Mouse (Mus musculus) cerebellum, adult 2 months (tissue): ENCODE data around the gene Scaf4. TPM values are rescaled to one million over a fixed set of nuclear protein-coding genes. Genes with fewer than 3 reads are reported as not detected.
"Not testable (repeated sequence)": the region's sequence is repeated elsewhere in the genome, so short reads cannot be mapped to it uniquely, and the experiment has no call there.

Experiments
- DNase-seq, 2 experiments: peaks; one replicate each; pipeline ENCODE4 v3.0.0; 2021
- H3K27ac ChIP-seq: fragments of 200-500 bp; 2 replicates; pipeline ENCODE4 v1.5.1; 2012; ENCODE audit warnings: low read length, control low read depth, inconsistent platforms; ENCODE audit not compliant: insufficient read depth
- H3K27me3 ChIP-seq: fragments of 200-500 bp; 2 replicates; pipeline ENCODE4 v1.6.1; 2012; ENCODE audit warnings: inconsistent platforms, mild to moderate bottlenecking, low read length, moderate library complexity; ENCODE audit not compliant: control insufficient read depth, insufficient read depth
- H3K4me1 ChIP-seq: fragments of 200-500 bp; 2 replicates; pipeline ENCODE4 v1.6.1; 2011; ENCODE audit warnings: low read length; ENCODE audit not compliant: control insufficient read depth, insufficient read depth
- H3K4me3 ChIP-seq: fragments of 200-500 bp; replicated peaks from 2 replicates; pipeline ENCODE3; 2011; ENCODE audit warnings: mild to moderate bottlenecking, low read depth, low read length, control low read depth; ENCODE audit not compliant: insufficient read depth
- CTCF ChIP-seq: fragments of 200-500 bp; IDR thresholded peaks from 2 replicates; pipeline ENCODE4 v1.5.1; 2011; ENCODE audit warnings: low read depth, mild to moderate bottlenecking, control low read depth, low read length, moderate library complexity, borderline replicate concordance; ENCODE audit not compliant: insufficient read depth
- POLR2A ChIP-seq: fragments of 200-500 bp; IDR thresholded peaks from 2 replicates; pipeline ENCODE4 v1.6.1; 2011; ENCODE audit warnings: low read length, control low read depth, borderline replicate concordance; ENCODE audit not compliant: insufficient read depth
- WGBS: fragments of 180-500 bp; shearing (Covaris S2); methylation state at CpG from one replicate; pipeline ENCODE4 v1.1.7; 2018; 5-methylcytosine and 5-hydroxymethylcytosine counted together
- polyA plus RNA-seq: library from polyadenylated mRNA; depleted of rRNA; stranded (reverse); fragments of >200 nt; gene quantifications from 2 replicates; pipeline ENCODE4 v1.2.3, GENCODE M21; 2012

Scaf4 gene
- polyA plus RNA-seq, 1 experiment: 48.4 TPM

GRCm38 (mm10) chr16:90220026-90220891 is 64.0 kb downstream of the Scaf4 start, which contains the start of gene Sod1:
Gene Sod1, plus strand, starts transcription at chr16:90220754.
- peak; percentile 92 to 98 for DNase-seq
- peak within 1 kb of the TSS; percentile 57 for H3K27ac ChIP-seq
- H3K27me3 ChIP-seq: no peaks in the 10 kb centered on the region
- no peaks in the 10 kb centered on the region; the same call in 1 of the 2 replicates for H3K4me1 ChIP-seq
- WGBS: 1% methylated on average over 63 of the region's 63 CpGs
- TF ChIP-seq POLR2A: peak; percentile 86
- no peak for TF ChIP-seq CTCF
- peak within 1 kb of the TSS; percentile 95 for H3K4me3 ChIP-seq

- 55% methylated on average over 4 of the region's 4 CpGs for WGBS
- H3K4me1 ChIP-seq, H3K27ac ChIP-seq, DNase-seq, H3K4me3 ChIP-seq, H3K27me3 ChIP-seq: not testable (repeated sequence)
Observed at GRCm38 (mm10) chr16:90219445-90219844, 64.9 kb downstream of the Scaf4 start.

- no peak overlapping the region for H3K4me3 ChIP-seq
- H3K27me3 ChIP-seq: no peaks in the 10 kb centered on the region
- WGBS: 86% methylated on average over 4 of the region's 4 CpGs
- no peaks in the 10 kb centered on the region; the same call in 1 of the 2 replicates for H3K4me1 ChIP-seq
- H3K27ac ChIP-seq: no peak overlapping the region
- DNase-seq: no peak
- TF ChIP-seq POLR2A (no peak), CTCF (no peak)
Observed at GRCm38 (mm10) chr16:90217926-90218325, 66.4 kb downstream of the Scaf4 start.

GRCm38 (mm10) chr16:90217356-90217755 is 66.9 kb downstream of the Scaf4 start:
- no peak overlapping the region for H3K4me3 ChIP-seq
- WGBS: 48% methylated on average over 3 of the region's 3 CpGs
- no peaks in the 10 kb centered on the region for H3K27me3 ChIP-seq
- no peak for TF ChIP-seq CTCF
- TF ChIP-seq POLR2A: no peak
- H3K27ac ChIP-seq: no peak overlapping the region
- no peaks in the 10 kb centered on the region; the same call in 1 of the 2 replicates for H3K4me1 ChIP-seq
- no peak for DNase-seq

GRCm38 (mm10) chr16:90216414-90216813 is 67.9 kb downstream of the Scaf4 start:
- no peak overlapping the region for H3K4me3 ChIP-seq
- TF ChIP-seq CTCF (no peak), POLR2A (no peak)
- no peaks in the 10 kb centered on the region; the same call in 1 of the 2 replicates for H3K27me3 ChIP-seq
- DNase-seq: no peak
- H3K27ac ChIP-seq: no peak overlapping the region
- WGBS: 94% methylated on average over 2 of the region's 2 CpGs
- H3K4me1 ChIP-seq: no peaks in the 10 kb centered on the region

GRCm38 (mm10) chr16:90215879-90216278 is 68.4 kb downstream of the Scaf4 start:
- H3K4me3 ChIP-seq, H3K27me3 ChIP-seq, DNase-seq, H3K27ac ChIP-seq, H3K4me1 ChIP-seq: not testable (repeated sequence)
- WGBS: 87% methylated on average over 5 of the region's 5 CpGs

- TF ChIP-seq POLR2A (no peak), CTCF (no peak)
- Histone ChIP-seq H3K4me1 (no peaks in the 10 kb centered on the region), H3K4me3 (no peak overlapping the region), H3K27me3 (no peaks in the 10 kb centered on the region; the same call in 1 of the 2 replicates), H3K27ac (no peak overlapping the region)
- WGBS: 93% methylated on average over 11 of the region's 11 CpGs
- no peak for DNase-seq
Observed at GRCm38 (mm10) chr16:90214731-90215565, 69.4 kb downstream of the Scaf4 start.
